Mouse (Mus musculus) telencephalon, adult 2 months (tissue): ENCODE data around the gene Sumo2.
"Not testable (repeated sequence)": the region's sequence is repeated elsewhere in the genome, so short reads cannot be mapped to it uniquely, and the experiment has no call there.

Source experiments
- DNase-seq: peaks from one replicate; pipeline ENCODE4 v3.0.0-alpha.2; 2011; ENCODE audit warnings: low read depth, low spot score

Gene Sumo2

GRCm38 (mm10) chr11:115483726-115484125 is 52.4 kb downstream of the Sumo2 start:
- DNase-seq, result no peak

- DNase-seq, result no peak
These were observed 52.8 kb downstream of the Sumo2 start for GRCm38 (mm10) chr11:115483278-115483677.

- DNase-seq, result peak; percentile 93
These were observed 54.4 kb downstream of the Sumo2 start for GRCm38 (mm10) chr11:115481553-115482259.

- DNase-seq, result no peak
These were observed 57.7 kb downstream of the Sumo2 start for GRCm38 (mm10) chr11:115478296-115478938.

- not testable (repeated sequence) for DNase-seq
These were observed 58.7 kb downstream of the Sumo2 start for GRCm38 (mm10) chr11:115477388-115477787.

- DNase-seq, result not testable (repeated sequence)
These were observed 59.4 kb downstream of the Sumo2 start for GRCm38 (mm10) chr11:115476630-115477029.

GRCm38 (mm10) chr11:115475758-115476237 is 60.3 kb downstream of the Sumo2 start:
- DNase-seq, result no peak

GRCm38 (mm10) chr11:115475025-115475757 is 60.9 kb downstream of the Sumo2 start, which contains the start of gene Armc7:
TSS of gene Armc7 (plus strand) at chr11:115475667.
- peak; percentile 92 for DNase-seq

GRCm38 (mm10) chr11:115473626-115474275 is 62.3 kb downstream of the Sumo2 start:
- DNase-seq, result peak; percentile 94
